Mouse (Mus musculus) intestine, embryonic 16.5 days (tissue): ENCODE data around the gene Creb5. TPM values are rescaled to one million over a fixed set of nuclear protein-coding genes. Genes with fewer than 3 reads are reported as not detected.

Experiments
- ATAC-seq: fragments of 200-750 bp; cut with Nextera tagmentation; 2 replicates; pipeline ENCODE4 v1.8.0; 2017; ENCODE audit warnings: moderate TSS enrichment, moderate library complexity
- H3K27ac ChIP-seq: fragments of 300-500 bp; sonication (generic); 2 replicates; pipeline ENCODE4 v1.5.1; 2014; ENCODE audit warnings: mild to moderate bottlenecking, low read length
- H3K27me3 ChIP-seq: fragments of 300-500 bp; sonication (generic); replicated peaks from 2 replicates; pipeline ENCODE4 v1.6.1; 2014; ENCODE audit warnings: low read length, control low read depth, mixed read lengths; ENCODE audit not compliant: control insufficient read depth, insufficient read depth
- H3K36me3 ChIP-seq: fragments of 300-500 bp; sonication (generic); 2 replicates; pipeline ENCODE4 v1.6.1; 2014; ENCODE audit warnings: low read length, control low read depth; ENCODE audit not compliant: control insufficient read depth, insufficient read depth
- H3K4me1 ChIP-seq: fragments of 300-500 bp; sonication (generic); 2 replicates; pipeline ENCODE4 v1.6.1; 2014; ENCODE audit warnings: low read length, control low read depth, mixed read lengths; ENCODE audit not compliant: control insufficient read depth, insufficient read depth
- H3K4me2 ChIP-seq: fragments of 300-500 bp; sonication (generic); 2 replicates; pipeline ENCODE4 v1.6.1; 2014; ENCODE audit warnings: low read depth, low read length, control low read depth
- H3K4me3 ChIP-seq: fragments of 300-500 bp; sonication (generic); 2 replicates; pipeline ENCODE4 v1.5.1; 2014; ENCODE audit warnings: mild to moderate bottlenecking, low read length
- H3K9ac ChIP-seq: fragments of 300-500 bp; sonication (generic); 2 replicates; pipeline ENCODE4 v1.6.1; 2014; ENCODE audit warnings: low read depth, low read length
- H3K9me3 ChIP-seq: fragments of 300-500 bp; sonication (generic); 2 replicates; pipeline ENCODE4 v1.6.1; 2016; ENCODE audit warnings: low read length, control low read depth; ENCODE audit not compliant: control insufficient read depth
- WGBS: fragments of 180-500 bp; shearing (Covaris S2); extraction: QIAGEN DNeasy Blood & Tissue Kit; methylation state at CpG from one replicate; pipeline ENCODE4 v1.1.7; 2014; 5-methylcytosine and 5-hydroxymethylcytosine counted together
- polyA plus RNA-seq: library from polyadenylated mRNA; unstranded; fragments of >200 nt; fragmentation: Nextera tagmentation; extraction: Ambion mirVana; gene quantifications from 2 replicates; pipeline ENCODE4 v1.2.1, GENCODE M21; 2015

The Creb5 gene
- polyA plus RNA-seq, 1 experiment from 2014 or later = 4.1 TPM

DNA sequence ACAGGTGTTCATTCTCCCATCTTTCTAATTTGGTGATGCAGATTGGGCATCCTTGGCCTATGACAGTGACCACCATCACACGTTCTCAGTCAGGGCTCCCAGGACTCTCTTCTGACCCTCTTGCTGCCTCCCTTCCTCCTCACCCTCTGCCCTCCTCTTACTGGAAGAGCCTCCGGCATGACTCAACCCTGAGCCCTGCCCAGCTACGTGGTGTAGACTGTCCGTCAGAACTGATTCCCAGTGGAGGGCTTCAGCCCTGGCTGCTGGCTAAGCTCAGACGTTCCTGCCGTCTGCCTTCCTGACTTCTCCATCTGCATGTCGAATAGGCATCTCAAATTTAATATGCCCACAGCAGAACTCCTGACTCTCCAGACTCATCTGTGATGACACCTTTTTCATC lies 275.5 kb downstream of the Creb5 start:
- Histone ChIP-seq H3K4me1 (0 out of 2 replicates have a peak, but pooled peaks cover 3% of the 10 kb centered on the region), H3K9ac (no peak overlapping the region), H3K27me3 (no peaks in the 10 kb centered on the region), H3K27ac (no peak overlapping the region), H3K36me3 (no peaks in the 10 kb centered on the region), H3K4me3 (no peak overlapping the region), H3K4me2 (no peak overlapping the region), H3K9me3 (no peaks in the 10 kb centered on the region)
- 75% methylated on average over 7 of the region's 7 CpGs for WGBS
- ATAC-seq = no peak

GRCm38 (mm10) chr6:53563546-53564185 lies 276.6 kb downstream of the Creb5 start:
- WGBS = 66% methylated on average over 16 of the region's 16 CpGs
- no peak overlapping the region for H3K9ac ChIP-seq
- H3K4me2 ChIP-seq = no peak overlapping the region
- H3K4me3 ChIP-seq = no peak overlapping the region
- H3K36me3 ChIP-seq = no peaks in the 10 kb centered on the region
- ATAC-seq = no peak
- no peak overlapping the region for H3K27ac ChIP-seq
- no peaks in the 10 kb centered on the region for H3K9me3 ChIP-seq
- H3K4me1 ChIP-seq = 0 out of 2 replicates have a peak, but pooled peaks cover 3% of the 10 kb centered on the region
- H3K27me3 ChIP-seq = no peaks in the 10 kb centered on the region

DNA sequence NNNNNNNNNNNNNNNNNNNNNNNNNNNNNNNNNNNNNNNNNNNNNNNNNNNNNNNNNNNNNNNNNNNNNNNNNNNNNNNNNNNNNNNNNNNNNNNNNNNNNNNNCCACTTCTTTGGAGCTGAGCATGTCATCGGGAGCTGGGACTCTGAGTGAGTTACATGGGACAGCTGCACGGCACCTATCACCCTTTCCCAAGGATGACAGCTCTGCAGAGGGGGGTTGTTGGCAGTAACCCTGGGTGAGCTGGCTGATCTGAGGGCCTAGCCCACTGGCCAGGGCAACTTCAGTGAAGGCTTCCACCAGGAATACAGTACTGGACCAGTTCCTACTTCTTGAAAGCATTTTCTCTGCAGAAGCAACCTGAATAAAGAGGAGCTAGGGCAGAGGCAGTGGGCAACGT lies 282.4 kb downstream of the Creb5 start:
- peaks cover 10% of the 10 kb centered on the region; the same call in 1 of the 2 replicates for H3K4me1 ChIP-seq
- no peak overlapping the region for H3K4me2 ChIP-seq
- no peak overlapping the region for H3K9ac ChIP-seq
- H3K27me3 ChIP-seq = no peaks in the 10 kb centered on the region
- H3K27ac ChIP-seq = no peak overlapping the region
- H3K4me3 ChIP-seq = no peak overlapping the region
- H3K9me3 ChIP-seq = no peaks in the 10 kb centered on the region
- H3K36me3 ChIP-seq = no peaks in the 10 kb centered on the region
- ATAC-seq = no peak
- 59% methylated on average over 3 of the region's 3 CpGs for WGBS

GRCm38 (mm10) chr6:53570906-53571305 lies 283.8 kb downstream of the Creb5 start:
- no peak overlapping the region for H3K4me2 ChIP-seq
- 90% methylated on average over 4 of the region's 4 CpGs for WGBS
- H3K9me3 ChIP-seq = no peaks in the 10 kb centered on the region
- H3K4me1 ChIP-seq = peaks cover 10% of the 10 kb centered on the region; the same call in 1 of the 2 replicates
- no peak for ATAC-seq
- no peak overlapping the region for H3K27ac ChIP-seq
- H3K9ac ChIP-seq = no peak overlapping the region
- no peaks in the 10 kb centered on the region for H3K27me3 ChIP-seq
- H3K4me3 ChIP-seq = no peak overlapping the region
- H3K36me3 ChIP-seq = no peaks in the 10 kb centered on the region

GRCm38 (mm10) chr6:53571571-53572122 lies 284.6 kb downstream of the Creb5 start:
- Histone ChIP-seq H3K4me1 (peaks cover 10% of the 10 kb centered on the region; the same call in 1 of the 2 replicates), H3K4me2 (no peak overlapping the region), H3K27ac (no peak overlapping the region), H3K36me3 (no peaks in the 10 kb centered on the region), H3K4me3 (no peak overlapping the region), H3K27me3 (no peaks in the 10 kb centered on the region), H3K9me3 (no peaks in the 10 kb centered on the region), H3K9ac (no peak overlapping the region)
- no peak for ATAC-seq
- 88% methylated on average over 4 of the region's 4 CpGs for WGBS

DNA sequence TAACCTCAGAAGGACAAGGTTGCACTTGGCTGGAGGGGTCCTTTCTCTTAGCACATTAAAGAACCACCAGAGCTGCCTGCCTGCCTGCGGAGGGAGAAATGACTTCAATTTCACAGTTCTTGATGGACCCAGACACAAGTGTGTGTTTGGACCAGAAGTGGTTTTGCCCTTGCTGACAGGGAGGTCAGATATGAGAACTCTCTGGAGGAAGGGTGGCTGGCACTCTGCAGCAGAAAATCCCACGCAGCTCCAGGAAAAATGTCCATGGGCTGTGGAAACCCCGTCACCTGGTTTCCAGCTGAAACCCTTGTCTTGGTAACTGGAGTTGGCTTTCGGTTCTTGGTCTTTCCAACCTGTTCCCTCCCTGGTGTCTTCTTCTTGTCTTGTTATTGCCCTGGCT lies 285.4 kb downstream of the Creb5 start:
- Histone ChIP-seq H3K9me3 (no peaks in the 10 kb centered on the region), H3K27me3 (no peaks in the 10 kb centered on the region), H3K9ac (no peak overlapping the region), H3K4me2 (no peak overlapping the region), H3K4me1 (peaks cover 10% of the 10 kb centered on the region; the same call in 1 of the 2 replicates), H3K4me3 (no peak overlapping the region), H3K27ac (peak overlapping the region; percentile 74), H3K36me3 (no peaks in the 10 kb centered on the region)
- ATAC-seq = no peak
- WGBS = 72% methylated on average over 4 of the region's 4 CpGs

DNA sequence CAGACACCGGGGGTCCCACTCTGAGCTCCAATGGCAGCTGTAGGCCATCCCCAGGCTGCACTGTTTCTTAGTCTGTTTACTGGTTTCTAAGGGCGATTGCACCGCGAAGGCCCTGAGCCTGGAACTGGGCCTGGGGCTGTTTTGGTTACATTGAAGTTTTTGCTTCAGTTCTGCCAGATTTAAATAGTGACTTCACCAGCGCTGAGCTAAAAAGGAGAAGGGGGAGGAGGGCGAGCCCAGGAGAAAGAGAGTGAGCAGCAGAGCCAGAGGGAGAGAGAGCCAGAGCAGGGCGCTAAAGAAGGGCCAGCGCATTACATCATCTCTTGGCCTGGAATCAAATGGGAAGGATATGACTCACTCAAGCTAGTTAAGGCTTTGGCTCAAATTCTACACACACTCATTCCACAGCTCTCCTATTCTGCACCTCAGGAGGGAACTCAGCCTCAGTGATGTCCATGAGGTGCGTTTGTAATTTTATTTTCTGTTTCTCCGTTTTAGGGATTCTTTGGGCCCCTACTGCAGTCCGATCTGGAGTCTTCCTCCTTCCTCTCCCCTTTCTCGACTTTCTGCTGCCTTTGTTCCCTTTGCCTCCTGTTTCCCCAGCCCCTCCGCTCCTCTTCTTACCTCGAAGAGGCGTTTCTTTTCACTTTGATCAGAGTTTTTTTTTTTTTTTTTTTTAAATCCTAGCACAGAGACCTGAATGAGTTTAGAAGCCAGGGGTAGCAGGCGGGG lies 286.1 kb downstream of the Creb5 start:
- ATAC-seq = peak; percentile 95
- no peaks in the 10 kb centered on the region for H3K36me3 ChIP-seq
- H3K27me3 ChIP-seq = no peaks in the 10 kb centered on the region
- H3K4me1 ChIP-seq = peaks cover 10% of the 10 kb centered on the region; the same call in 1 of the 2 replicates
- H3K4me2 ChIP-seq = peak overlapping the region; percentile 56
- H3K9me3 ChIP-seq = no peaks in the 10 kb centered on the region
- peak overlapping the region; percentile 60 for H3K9ac ChIP-seq
- peak overlapping the region; percentile 46 for H3K4me3 ChIP-seq
- WGBS = 9% methylated on average over 15 of the region's 16 CpGs
- peak overlapping the region; percentile 74 for H3K27ac ChIP-seq

GRCm38 (mm10) chr6:53573711-53574065 lies 286.6 kb downstream of the Creb5 start:
- no peak for ATAC-seq
- WGBS = 2% methylated on average over 5 of the region's 6 CpGs
- Histone ChIP-seq H3K4me1 (peaks cover 10% of the 10 kb centered on the region; the same call in 1 of the 2 replicates), H3K36me3 (no peaks in the 10 kb centered on the region), H3K27me3 (no peaks in the 10 kb centered on the region), H3K4me3 (peak overlapping the region; percentile 46), H3K27ac (peak overlapping the region; percentile 74), H3K9ac (peak overlapping the region; percentile 60), H3K4me2 (peak overlapping the region; percentile 56), H3K9me3 (no peaks in the 10 kb centered on the region)

DNA sequence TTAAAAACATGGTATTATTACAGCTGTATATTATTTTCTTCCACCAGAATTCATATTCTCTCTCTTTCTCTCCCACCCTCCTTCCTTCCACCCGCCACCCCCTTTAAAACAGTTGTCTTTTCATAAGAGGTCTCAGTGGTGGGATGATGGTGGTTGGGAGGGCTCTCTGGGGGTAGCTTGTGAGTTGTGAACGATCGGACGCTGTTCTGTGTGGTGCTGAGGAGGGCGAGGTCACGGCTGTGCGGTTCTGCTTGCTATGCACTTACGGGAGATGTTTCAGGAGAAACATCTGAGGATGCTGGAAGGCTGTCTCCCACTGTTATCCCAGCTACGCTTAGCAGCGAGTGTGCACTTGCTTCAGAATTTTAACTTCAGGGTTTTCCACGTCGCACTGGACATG lies 287.0 kb downstream of the Creb5 start:
- Histone ChIP-seq H3K4me3 (peak overlapping the region; percentile 46), H3K9ac (peak overlapping the region; percentile 62), H3K4me1 (peaks cover 10% of the 10 kb centered on the region; the same call in 1 of the 2 replicates), H3K27me3 (no peaks in the 10 kb centered on the region), H3K36me3 (no peaks in the 10 kb centered on the region), H3K4me2 (peak overlapping the region; percentile 56), H3K9me3 (no peaks in the 10 kb centered on the region), H3K27ac (no peak overlapping the region)
- ATAC-seq = no peak
- 47% methylated on average over 12 of the region's 12 CpGs for WGBS
